Mouse (Mus musculus) layer of hippocampus, adult 9-11 months (tissue): ENCODE results near the gene Htt.
A peak's percentile ranks its signal among the peaks of the same experiment; 100 is the strongest.

Experiments used
- DNase-seq: peaks from one replicate; pipeline ENCODE4 v3.0.0; 2022

Htt gene

DNA sequence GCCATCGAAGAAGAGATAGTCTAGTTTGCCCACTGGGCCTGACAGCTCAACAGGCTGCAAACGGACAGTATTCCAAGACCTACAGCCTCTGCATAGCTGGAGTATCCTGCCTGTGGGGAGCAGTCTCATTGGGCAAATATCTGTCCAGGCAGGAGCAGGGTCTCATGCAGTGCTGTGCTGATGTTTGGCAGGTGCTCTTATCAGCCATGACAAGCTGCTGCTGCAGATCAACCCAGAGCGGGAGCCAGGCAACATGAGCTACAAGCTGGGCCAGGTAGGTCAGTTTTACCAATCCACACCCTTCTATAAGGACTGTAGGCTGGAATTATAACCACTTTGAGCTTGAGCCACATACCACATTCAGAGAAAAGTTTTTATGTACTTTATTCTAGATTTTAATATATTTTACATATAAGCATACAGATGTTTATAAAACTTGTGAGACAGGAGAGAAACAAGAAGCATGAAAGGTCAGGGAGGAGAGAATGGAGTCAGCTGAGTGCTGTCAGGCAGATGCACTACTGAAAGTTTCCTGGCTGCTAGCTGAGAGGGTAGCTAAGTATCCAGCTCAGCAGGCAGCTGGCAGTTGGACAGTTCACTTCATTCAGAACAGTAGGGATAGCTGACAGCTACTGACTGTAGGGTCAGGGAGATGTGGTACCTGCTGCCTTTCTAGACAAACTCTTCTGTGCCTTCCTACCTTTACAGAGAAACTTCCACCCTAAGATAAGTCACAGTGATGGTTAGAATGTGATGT lies 135.3 kb downstream of the Htt start:
- no peak for DNase-seq

DNA sequence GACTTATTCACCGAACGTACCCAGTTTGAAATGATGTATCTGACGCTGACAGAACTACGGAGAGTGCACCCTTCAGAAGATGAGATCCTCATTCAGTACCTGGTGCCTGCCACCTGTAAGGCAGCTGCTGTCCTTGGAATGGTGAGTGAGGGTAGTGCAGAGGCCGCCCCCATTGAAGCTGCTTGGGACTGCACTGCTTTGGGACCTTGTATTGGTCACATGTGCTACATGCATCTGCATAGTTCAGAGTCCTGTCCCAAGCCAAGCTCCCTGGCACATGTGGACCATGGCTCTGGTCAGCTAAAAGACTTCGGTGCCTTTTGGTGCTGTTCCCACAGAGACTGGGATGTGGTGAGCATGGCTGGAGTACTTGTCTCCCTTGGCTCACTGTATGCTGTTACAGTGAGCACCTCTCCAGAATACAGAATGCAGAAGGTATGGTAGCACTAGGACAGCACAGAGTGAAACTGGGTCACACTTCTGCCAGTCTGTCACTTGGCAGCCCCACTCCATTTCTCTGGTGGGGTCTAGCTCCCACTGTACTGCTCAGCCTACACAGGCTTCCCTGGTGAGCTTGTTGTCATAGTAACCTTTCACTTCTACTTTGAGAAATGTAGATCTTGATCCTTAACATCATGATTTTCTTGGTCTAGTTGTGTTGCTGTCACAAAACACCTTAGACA lies 138.4 kb downstream of the Htt start:
- no peak for DNase-seq

GRCm38 (mm10) chr5:34902371-34902770 lies 140.8 kb downstream of the Htt start:
- no peak for DNase-seq

- peak; percentile 84 for DNase-seq
Measured at GRCm38 (mm10) chr5:34902811-34903385, 141.4 kb downstream of the Htt start.

DNA sequence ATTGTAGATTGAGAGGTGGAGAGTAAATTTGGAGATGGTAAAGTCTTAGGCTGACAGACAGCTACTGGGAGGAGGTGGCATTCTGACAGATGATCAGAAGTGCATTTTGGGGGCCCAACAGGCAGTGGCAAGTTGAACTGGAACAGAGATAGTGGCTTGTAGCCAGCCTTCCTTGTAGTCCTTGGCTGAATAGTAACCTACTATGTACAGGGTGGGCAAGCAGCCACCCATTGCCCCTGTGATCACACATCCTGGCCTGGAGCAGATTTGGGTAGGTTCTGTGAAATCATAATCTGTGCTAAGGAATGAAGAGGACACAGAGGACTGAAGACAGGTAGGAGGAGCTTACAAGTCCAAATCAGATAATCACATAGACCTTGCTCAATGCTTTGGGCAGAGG lies 142.9 kb downstream of the Htt start:
- DNase-seq = no peak

- DNase-seq = no peak
Measured at GRCm38 (mm10) chr5:34907230-34907629, 145.7 kb downstream of the Htt start.

- no peak for DNase-seq
Measured at GRCm38 (mm10) chr5:34907910-34908725, 146.6 kb downstream of the Htt start, which contains the start of gene Msantd1. TSS of gene Msantd1 (plus strand) at chr5:34908012.

DNA sequence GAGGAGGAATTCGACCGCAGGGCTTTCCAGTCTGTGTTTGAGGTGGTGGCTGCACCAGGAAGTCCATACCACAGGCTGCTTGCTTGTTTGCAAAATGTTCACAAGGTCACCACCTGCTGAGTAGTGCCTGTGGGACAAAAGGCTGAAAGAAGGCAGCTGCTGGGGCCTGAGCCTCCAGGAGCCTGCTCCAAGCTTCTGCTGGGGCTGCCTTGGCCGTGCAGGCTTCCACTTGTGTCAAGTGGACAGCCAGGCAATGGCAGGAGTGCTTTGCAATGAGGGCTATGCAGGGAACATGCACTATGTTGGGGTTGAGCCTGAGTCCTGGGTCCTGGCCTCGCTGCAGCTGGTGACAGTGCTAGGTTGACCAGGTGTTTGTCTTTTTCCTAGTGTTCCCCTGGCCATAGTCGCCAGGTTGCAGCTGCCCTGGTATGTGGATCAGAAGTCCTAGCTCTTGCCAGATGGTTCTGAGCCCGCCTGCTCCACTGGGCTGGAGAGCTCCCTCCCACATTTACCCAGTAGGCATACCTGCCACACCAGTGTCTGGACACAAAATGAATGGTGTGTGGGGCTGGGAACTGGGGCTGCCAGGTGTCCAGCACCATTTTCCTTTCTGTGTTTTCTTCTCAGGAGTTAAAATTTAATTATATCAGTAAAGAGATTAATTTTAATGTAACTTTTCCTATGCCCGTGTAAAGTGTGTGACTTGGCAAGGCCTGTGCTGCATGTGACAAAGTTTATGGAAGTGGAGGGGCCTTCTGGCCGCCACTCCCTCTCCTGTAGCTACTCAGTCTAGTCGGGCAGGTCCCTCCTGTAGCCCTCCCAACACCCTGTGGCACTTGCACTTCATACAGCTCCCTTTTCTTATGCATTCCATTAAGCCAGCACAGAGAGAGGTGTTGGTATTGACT lies 147.4 kb downstream of the Htt start:
- no peak for DNase-seq

DNA sequence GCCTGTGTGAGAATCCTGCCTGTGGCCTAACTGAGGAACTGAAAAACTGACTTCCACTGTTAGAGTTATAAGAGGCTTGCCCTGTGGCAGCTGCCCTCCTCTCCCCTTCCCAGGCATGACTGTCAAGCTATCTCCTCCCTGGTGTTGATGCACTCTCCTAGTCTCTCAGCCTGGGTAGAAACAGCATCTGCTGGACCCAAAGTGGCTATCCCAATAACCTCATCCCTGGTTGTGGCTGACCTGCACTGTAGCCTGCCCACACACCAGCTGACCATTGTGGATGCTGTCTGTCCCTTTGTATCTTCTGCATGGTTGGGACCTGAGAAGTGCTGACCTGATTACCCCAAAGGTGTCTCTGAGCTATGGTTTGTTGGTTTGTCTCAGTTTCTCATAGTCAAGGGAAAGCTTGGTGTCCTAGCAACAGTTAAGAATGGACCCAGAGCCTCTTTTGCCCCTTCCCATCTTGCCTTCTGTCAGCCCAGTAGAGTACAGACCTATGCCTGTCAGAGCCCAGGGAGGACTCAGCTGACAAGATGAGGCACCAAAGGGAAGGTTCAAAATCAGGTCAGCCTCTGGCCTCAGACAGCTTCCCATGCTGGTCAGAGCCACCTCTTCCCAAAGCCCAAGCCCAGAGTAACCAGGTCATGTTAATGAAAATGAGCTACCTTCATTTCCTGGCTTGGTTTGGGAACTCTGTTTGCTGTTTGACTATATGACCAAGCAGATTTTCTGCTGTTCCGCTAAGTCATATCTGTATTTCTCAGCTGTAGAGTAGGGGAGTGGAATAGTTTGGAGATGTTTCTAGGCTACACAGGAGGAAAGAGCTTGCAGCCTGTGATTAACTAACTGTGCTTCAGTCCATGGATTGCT lies 148.3 kb downstream of the Htt start:
- no peak for DNase-seq

- DNase-seq = no peak
Measured at GRCm38 (mm10) chr5:34910504-34910815, 148.9 kb downstream of the Htt start.

GRCm38 (mm10) chr5:34915801-34916200 lies 154.3 kb downstream of the Htt start:
- DNase-seq = peak; percentile 76

DNA sequence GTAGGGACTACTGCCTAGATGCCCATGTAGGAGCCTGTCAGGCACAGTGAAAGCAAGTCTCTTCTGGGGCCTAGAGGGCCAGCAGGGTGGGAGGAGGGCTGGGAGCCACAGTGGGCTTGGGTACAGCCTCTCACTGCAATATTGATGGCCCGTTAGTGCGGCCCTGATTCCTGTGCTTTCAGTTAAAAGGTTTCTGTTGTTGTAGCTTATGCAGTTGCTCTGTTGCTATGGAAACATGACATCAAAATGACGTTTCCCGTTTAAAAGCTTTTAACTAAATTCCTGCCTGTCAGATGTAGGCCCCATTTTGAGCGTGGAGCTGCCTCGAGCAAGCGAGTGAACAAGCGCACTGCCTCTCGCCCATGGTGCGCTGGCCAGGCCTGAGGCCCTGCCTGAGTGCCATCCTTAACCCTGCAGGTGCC lies 155.7 kb downstream of the Htt start:
- DNase-seq = peak; percentile 36

GRCm38 (mm10) chr5:34918785-34919184 lies 157.2 kb downstream of the Htt start:
- DNase-seq = no peak

GRCm38 (mm10) chr5:34922531-34922930 lies 161.0 kb downstream of the Htt start:
- no peak for DNase-seq

DNA sequence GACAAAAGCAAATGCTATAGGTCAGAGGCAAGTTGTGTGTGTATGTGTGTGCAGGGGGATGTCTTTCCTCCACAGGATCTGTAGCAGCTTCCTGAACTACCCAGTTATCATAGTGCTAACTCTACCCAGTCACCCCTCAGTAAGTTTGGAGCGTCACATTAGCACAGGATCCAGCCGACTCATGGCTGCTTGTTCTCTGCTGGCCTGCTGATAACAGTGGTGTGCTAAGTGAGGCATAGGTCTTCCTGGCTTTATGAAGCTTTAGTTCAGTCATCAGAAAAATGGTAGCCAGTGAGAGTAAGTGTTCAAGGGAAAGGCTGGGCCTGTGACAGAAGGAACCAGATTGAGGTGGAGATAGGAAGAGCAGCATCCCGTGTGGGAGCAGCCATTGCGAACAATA lies 162.4 kb downstream of the Htt start:
- no peak for DNase-seq

DNA sequence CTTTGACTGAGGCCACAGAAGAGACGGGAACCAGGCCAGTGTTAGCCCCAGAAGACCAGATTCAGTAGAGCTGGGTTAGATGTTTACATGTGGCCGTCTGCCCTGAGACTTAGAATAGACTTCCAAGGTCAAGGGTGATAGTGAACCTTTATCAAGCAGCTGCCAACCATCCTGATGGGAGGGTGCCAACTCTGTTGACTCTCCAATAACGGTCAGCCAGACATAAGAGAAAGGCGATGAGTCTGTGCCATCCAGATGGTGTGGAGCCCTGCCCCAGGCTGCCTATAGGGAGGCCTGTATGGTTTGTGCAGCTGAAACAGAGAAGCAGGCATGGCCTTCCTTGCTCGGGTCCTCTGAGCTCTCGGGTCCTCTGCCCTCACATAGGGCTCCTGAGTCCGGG lies 163.0 kb downstream of the Htt start:
- no peak for DNase-seq

DNA sequence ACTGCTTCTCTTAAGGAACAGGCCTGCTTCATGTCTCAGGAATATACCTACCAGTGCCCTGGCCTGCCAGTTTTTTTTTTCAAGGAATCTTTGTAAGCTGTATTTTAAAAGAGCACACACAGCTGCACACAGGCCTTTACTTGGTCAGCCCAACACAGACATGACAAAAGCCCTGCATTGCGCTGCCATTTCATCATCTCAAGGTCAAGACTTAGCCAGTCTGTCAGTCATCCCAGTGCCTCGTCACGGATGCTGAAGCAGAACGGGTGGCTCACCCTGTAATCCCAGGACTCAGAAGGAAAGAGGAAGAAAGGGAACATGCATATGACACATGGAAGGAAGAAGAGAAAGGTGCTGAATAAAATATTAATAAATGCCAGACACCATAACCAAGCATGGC lies 166.1 kb downstream of the Htt start:
- no peak for DNase-seq

DNA sequence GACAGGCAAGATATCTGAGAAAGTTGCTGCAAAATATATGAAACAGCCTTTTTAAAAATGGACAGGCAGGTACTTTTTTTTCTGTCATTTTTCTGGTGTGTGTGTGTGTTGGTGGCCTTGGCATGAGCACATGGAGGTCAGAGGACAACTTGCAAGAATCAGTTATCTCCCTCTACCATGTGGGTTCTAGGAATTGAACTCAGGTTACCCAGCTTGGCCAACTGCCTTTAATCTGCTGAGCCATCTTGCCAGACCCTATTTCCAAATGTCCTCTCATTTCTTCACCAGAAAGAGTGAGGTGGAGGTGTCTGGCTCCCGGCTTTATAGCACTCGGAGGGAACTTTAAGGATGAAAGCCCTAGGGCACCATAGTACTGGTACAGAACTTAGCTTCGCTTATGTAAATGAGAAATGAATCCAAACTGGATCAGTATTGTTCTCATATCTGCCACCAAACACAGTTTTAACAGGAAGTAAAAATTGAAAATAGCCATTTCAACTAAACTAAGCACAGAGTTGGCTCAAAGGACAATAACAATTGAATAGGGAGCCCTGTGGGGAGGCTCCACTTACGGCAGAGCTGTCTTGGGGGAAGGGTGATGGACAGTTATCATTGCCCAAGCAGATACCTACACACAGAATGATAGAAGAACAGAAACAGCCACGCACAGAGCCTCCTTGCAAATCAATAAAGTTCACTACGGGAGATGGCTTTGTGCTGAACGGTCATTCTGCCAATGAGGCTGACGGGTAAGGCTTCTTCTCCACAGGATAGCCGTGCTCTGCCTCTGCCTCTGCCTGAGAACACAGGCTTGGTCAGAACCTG lies 168.8 kb downstream of the Htt start:
- DNase-seq = no peak

DNA sequence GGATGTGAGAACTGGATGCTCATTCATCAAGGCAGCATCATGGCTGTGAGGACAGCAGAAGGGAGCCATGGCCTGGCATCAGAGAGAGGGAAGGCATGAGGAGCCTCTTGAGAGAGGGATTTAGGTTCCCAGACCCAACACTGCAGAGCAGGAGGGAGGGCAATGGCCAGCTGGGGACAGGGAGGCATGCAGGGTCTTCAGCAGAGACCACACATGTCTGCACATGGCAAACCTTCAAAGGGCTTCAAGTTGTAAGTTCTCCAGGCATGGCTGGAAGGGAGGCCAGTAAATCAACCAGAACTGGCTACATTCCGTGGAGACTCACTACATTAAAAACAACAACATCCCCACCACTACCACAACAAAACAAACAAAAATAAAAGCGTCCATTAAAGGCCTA lies 169.6 kb downstream of the Htt start:
- no peak for DNase-seq
